Mouse (Mus musculus): ENCODE results near the gene Dpf2.

DNA sequence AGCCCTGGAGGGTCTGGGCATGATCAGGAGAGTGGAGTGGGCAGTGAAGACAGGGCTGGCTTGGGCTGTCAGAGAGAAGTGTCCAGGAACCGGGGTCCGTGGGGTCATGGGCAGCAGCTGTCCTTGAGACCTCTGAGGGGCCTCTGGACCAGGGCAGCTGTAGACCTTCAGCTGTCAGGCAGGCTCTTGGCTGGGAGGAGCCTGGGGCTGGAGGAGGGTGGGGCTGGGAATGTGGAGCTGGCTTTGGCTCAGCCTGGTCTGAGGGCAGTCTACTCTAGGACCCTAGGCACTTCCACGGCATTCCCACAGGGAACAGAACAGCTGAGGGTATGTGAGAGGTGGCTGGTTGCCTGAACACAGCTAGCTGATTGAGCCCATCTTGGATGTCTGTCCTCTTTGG lies 22.5 kb upstream of the Dpf2 start:
- TF ChIP-seq CTCF (IDR thresholded peaks at IDR 0.05; ENCODE audit: low read depth) (no peak), EP300 (optimal IDR thresholded peaks at IDR 0.05) (no peak)

All from stomach, postnatal 0 days (tissue).